Mouse (Mus musculus) MN1 (cell line): ENCODE measurements around the gene Prrc2b.

Experiments used
- DNase-seq: peaks from one replicate; pipeline ENCODE4 v3.0.0-alpha.2; 2016; ENCODE audit warnings: low spot score

Prrc2b gene

GRCm38 (mm10) chr2:32235433-32235832, 84.6 kb downstream of the Prrc2b start:
- DNase-seq, result peak; percentile 23

- peak; percentile 97 for DNase-seq
Observed at GRCm38 (mm10) chr2:32235886-32236759, 85.2 kb downstream of the Prrc2b start, which contains the start of gene Pomt1. Pomt1 (plus strand) TSS chr2:32236590.

- DNase-seq, result peak; percentile 89
Observed at GRCm38 (mm10) chr2:32236760-32237487, 86.0 kb downstream of the Prrc2b start.

GRCm38 (mm10) chr2:32237571-32237970, 86.7 kb downstream of the Prrc2b start:
- DNase-seq, result peak; percentile 35

GRCm38 (mm10) chr2:32238708-32239435, 88.0 kb downstream of the Prrc2b start:
- no peak for DNase-seq

- DNase-seq, result no peak
Observed at GRCm38 (mm10) chr2:32240591-32240990, 89.7 kb downstream of the Prrc2b start.

- no peak for DNase-seq
Observed at GRCm38 (mm10) chr2:32242986-32243385, 92.1 kb downstream of the Prrc2b start.

- peak; percentile 52 for DNase-seq
Observed at GRCm38 (mm10) chr2:32246741-32247140, 95.9 kb downstream of the Prrc2b start.

GRCm38 (mm10) chr2:32248377-32249361, 97.8 kb downstream of the Prrc2b start:
- no peak for DNase-seq

GRCm38 (mm10) chr2:32251791-32252527, 101.1 kb downstream of the Prrc2b start:
- DNase-seq, result no peak

- DNase-seq, result no peak
Observed at GRCm38 (mm10) chr2:32252658-32253057, 101.8 kb downstream of the Prrc2b start.

GRCm38 (mm10) chr2:32253352-32253751, 102.5 kb downstream of the Prrc2b start:
- DNase-seq, result peak; percentile 94

GRCm38 (mm10) chr2:32254563-32254962, 103.7 kb downstream of the Prrc2b start:
- DNase-seq, result no peak

- no peak for DNase-seq
Observed at GRCm38 (mm10) chr2:32256273-32256672, 105.4 kb downstream of the Prrc2b start.

GRCm38 (mm10) chr2:32258887-32259533, 108.1 kb downstream of the Prrc2b start:
- DNase-seq, result peak; percentile 42

- DNase-seq, result peak; percentile 92
Observed at GRCm38 (mm10) chr2:32259657-32260417, 109.0 kb downstream of the Prrc2b start, which contains the start of gene Uck1. Uck1 (minus strand) TSS chr2:32260159.

- DNase-seq, result peak; percentile 33
Observed at GRCm38 (mm10) chr2:32260635-32261034, 109.8 kb downstream of the Prrc2b start.

GRCm38 (mm10) chr2:32275823-32276222, 124.9 kb downstream of the Prrc2b start:
- no peak for DNase-seq

GRCm38 (mm10) chr2:32282289-32282688, 131.4 kb downstream of the Prrc2b start:
- DNase-seq, result peak; percentile 29
